Comparison of ENCODE assay signal across 27 mouse cellular contexts in genomic region chr9:106958452-106958851, GRCm38 (mm10).
DNase-seq lines count a peak whose midpoint lies in the region; ATAC-seq and TF ChIP-seq lines count a peak whose summit lies in the region.
"Had no signal": no experiment of that assay in that cellular context is flagged by ENCODE, and none has a peak within 500 bp of the region (broad histone marks: within the 10 kb centered on the region; RNA-seq: fewer than 3 reads in every experiment).

No protein-coding gene starts in this region.

- TF ChIP-seq CTCF in heart, adult 2 months (IDR thresholded peaks at IDR 0.05): no peak
- no peak for TF ChIP-seq CTCF in lung, embryonic 14.5 days (IDR thresholded peaks at IDR 0.05; ENCODE audit: low read depth)

- H3K4me3 ChIP-seq in heart, adult 2 months: no peak overlapping the region
- no peak overlapping the region for H3K4me3 ChIP-seq in heart, embryonic 11.5 days (ENCODE audit: low read depth, low read length)
- no peak overlapping the region for H3K4me3 ChIP-seq in lung, embryonic 14.5 days (ENCODE audit: low read depth, low read length)
- no peak overlapping the region for H3K4me3 ChIP-seq in hindbrain, embryonic 13.5 days
- H3K4me3 ChIP-seq: embryonic facial prominence, embryonic 10.5 days; embryonic facial prominence, embryonic 15.5 days; forebrain, embryonic 13.5 days; heart, embryonic 10.5 days; hindbrain, embryonic 15.5 days; lung, embryonic 15.5 days; megakaryocyte, embryonic 14.5 days; midbrain, embryonic 12.5 days; stomach, embryonic 15.5 days had no signal

- intact Hi-C loops in heart, adult 2 months (cut with DNase I): no loop called here

- H3K79me2 ChIP-seq in heart, adult 2 months (replicated peaks; ENCODE audit: control insufficient read depth, insufficient read depth, low read length): no peaks in the 10 kb centered on the region

- no peaks in the 10 kb centered on the region for H3K9me3 ChIP-seq in heart, embryonic 11.5 days (replicated peaks; ENCODE audit: control insufficient read depth, low read length)
- no peaks in the 10 kb centered on the region for H3K9me3 ChIP-seq in lung, embryonic 14.5 days (ENCODE audit: low read depth, low read length)
- H3K9me3 ChIP-seq in hindbrain, embryonic 13.5 days: no peaks in the 10 kb centered on the region
- H3K9me3 ChIP-seq: embryonic facial prominence, embryonic 10.5 days; embryonic facial prominence, embryonic 15.5 days; forebrain, embryonic 13.5 days; heart, embryonic 10.5 days; hindbrain, embryonic 15.5 days; lung, embryonic 15.5 days; megakaryocyte, embryonic 14.5 days; midbrain, embryonic 12.5 days; stomach, embryonic 15.5 days had no signal

- no peak for TF ChIP-seq POLR2A in heart, adult 2 months (IDR thresholded peaks at IDR 0.05; ENCODE audit: insufficient read depth, low read depth, low read length)

- no peak overlapping the region for H3K4me2 ChIP-seq in heart, embryonic 11.5 days
- H3K4me2 ChIP-seq in lung, embryonic 14.5 days: no peak overlapping the region
- H3K4me2 ChIP-seq in hindbrain, embryonic 13.5 days: no peak overlapping the region
- H3K4me2 ChIP-seq: embryonic facial prominence, embryonic 15.5 days; forebrain, embryonic 13.5 days; hindbrain, embryonic 15.5 days; lung, embryonic 15.5 days; midbrain, embryonic 12.5 days; stomach, embryonic 15.5 days had no signal

- WGBS in heart, adult 2 months: 64% methylated on average over 1 of the region's 1 CpGs
- 72% methylated on average over 1 of the region's 1 CpGs for WGBS in heart, embryonic 11.5 days (ENCODE audit: insufficient replicate concordance)
- WGBS in lung, embryonic 14.5 days: 49% methylated on average over 1 of the region's 1 CpGs
- WGBS in hindbrain, embryonic 13.5 days: 95% methylated on average over 1 of the region's 1 CpGs

- no peak for TF ChIP-seq EP300 in heart, adult 2 months (IDR thresholded peaks at IDR 0.05; ENCODE audit: insufficient read depth, low read depth, low read length)

- no peak for ATAC-seq in heart, embryonic 11.5 days (replicated peaks; ENCODE audit: insufficient number of reproducible peaks, low FRiP score, low TSS enrichment)
- ATAC-seq in lung, embryonic 14.5 days (ENCODE audit: insufficient read depth): no peak
- ATAC-seq in hindbrain, embryonic 13.5 days (ENCODE audit: low FRiP score): no peak
- ATAC-seq: forebrain, embryonic 13.5 days had no signal

- peak overlapping the region; percentile 15 for H3K27ac ChIP-seq in heart, adult 2 months
- no peak overlapping the region for H3K27ac ChIP-seq in heart, embryonic 11.5 days (ENCODE audit: low read depth, low read length)
- no peak overlapping the region for H3K27ac ChIP-seq in lung, embryonic 14.5 days (ENCODE audit: low read depth)
- no peak overlapping the region for H3K27ac ChIP-seq in hindbrain, embryonic 13.5 days
- H3K27ac ChIP-seq: embryonic facial prominence, embryonic 10.5 days; embryonic facial prominence, embryonic 15.5 days; forebrain, embryonic 13.5 days; heart, embryonic 10.5 days; hindbrain, embryonic 15.5 days; kidney, postnatal 0 days; liver, embryonic 14.5 days; lung, embryonic 15.5 days; midbrain, embryonic 12.5 days; stomach, embryonic 15.5 days had no signal

- DNase-seq in heart, adult 2 months: no peak
- peak; percentile 61 for DNase-seq in lung, embryonic 14.5 days
- DNase-seq in lung, postnatal 4 days: no peak
- DNase-seq in Muller cell, postnatal 12 days (ENCODE audit: inconsistent ontology term): peak; percentile 15
- DNase-seq in lung, postnatal 10 days: peak; percentile 3
- DNase-seq in urinary bladder, postnatal 25 days (ENCODE audit: low spot score): no peak
- DNase-seq: adrenal gland, postnatal 36 days; cerebellum, adult 2 months; cerebellum, postnatal 25 days; gastrocnemius, postnatal 25 days; kidney, adult 8-10 months; layer of hippocampus, postnatal 36 days; liver; right cerebral cortex, postnatal 25 days had no signal

- H3K4me1 ChIP-seq in heart, adult 2 months (ENCODE audit: control insufficient read depth, insufficient read depth, low read length): no peaks in the 10 kb centered on the region
- no peaks in the 10 kb centered on the region for H3K4me1 ChIP-seq in heart, embryonic 11.5 days (ENCODE audit: control insufficient read depth, insufficient read depth, low read length)
- no peaks in the 10 kb centered on the region for H3K4me1 ChIP-seq in lung, embryonic 14.5 days (ENCODE audit: insufficient read depth)
- no peaks in the 10 kb centered on the region for H3K4me1 ChIP-seq in hindbrain, embryonic 13.5 days (replicated peaks)
- H3K4me1 ChIP-seq: embryonic facial prominence, embryonic 10.5 days; embryonic facial prominence, embryonic 15.5 days; forebrain, embryonic 13.5 days; heart, embryonic 10.5 days; hindbrain, embryonic 15.5 days; lung, embryonic 15.5 days; megakaryocyte, embryonic 14.5 days; midbrain, embryonic 12.5 days; stomach, embryonic 15.5 days had no signal

- no peaks in the 10 kb centered on the region for H3K36me3 ChIP-seq in heart, adult 2 months (ENCODE audit: control insufficient read depth, insufficient read depth, low read length)
- no peaks in the 10 kb centered on the region for H3K36me3 ChIP-seq in heart, embryonic 11.5 days (ENCODE audit: control insufficient read depth, insufficient read depth, low read length)
- no peaks in the 10 kb centered on the region for H3K36me3 ChIP-seq in lung, embryonic 14.5 days (ENCODE audit: insufficient read depth)
- peaks cover 38% of the 10 kb centered on the region for H3K36me3 ChIP-seq in hindbrain, embryonic 13.5 days
- H3K36me3 ChIP-seq: embryonic facial prominence, embryonic 10.5 days; embryonic facial prominence, embryonic 15.5 days; heart, embryonic 10.5 days; lung, embryonic 15.5 days; midbrain, embryonic 12.5 days; stomach, embryonic 15.5 days had no signal

- no peak overlapping the region for H3K9ac ChIP-seq in heart, adult 2 months (ENCODE audit: low read depth, low read length)
- no peak overlapping the region for H3K9ac ChIP-seq in heart, embryonic 11.5 days (ENCODE audit: low read depth, low read length)
- no peak overlapping the region for H3K9ac ChIP-seq in lung, embryonic 14.5 days
- no peak overlapping the region for H3K9ac ChIP-seq in hindbrain, embryonic 13.5 days
- H3K9ac ChIP-seq: embryonic facial prominence, embryonic 15.5 days; forebrain, embryonic 13.5 days; hindbrain, embryonic 15.5 days; liver, embryonic 14.5 days; lung, embryonic 15.5 days; midbrain, embryonic 12.5 days; stomach, embryonic 15.5 days had no signal

- no peaks in the 10 kb centered on the region for H3K27me3 ChIP-seq in heart, adult 2 months (ENCODE audit: control insufficient read depth, insufficient read depth, low read length)
- H3K27me3 ChIP-seq in heart, embryonic 11.5 days (ENCODE audit: control insufficient read depth, insufficient read depth, low read length): no peaks in the 10 kb centered on the region
- no peaks in the 10 kb centered on the region for H3K27me3 ChIP-seq in lung, embryonic 14.5 days (ENCODE audit: insufficient read depth, low read length)
- H3K27me3 ChIP-seq in hindbrain, embryonic 13.5 days: no peaks in the 10 kb centered on the region
- H3K27me3 ChIP-seq: embryonic facial prominence, embryonic 15.5 days; forebrain, embryonic 13.5 days; hindbrain, embryonic 15.5 days; lung, embryonic 15.5 days; midbrain, embryonic 12.5 days; stomach, embryonic 15.5 days had no signal

Comparison
In these comparisons a context has a peak if more than half of its experiments do, and no peak if none do; other contexts are left out.
1. DNase-seq: peak in lung, embryonic 14.5 days (single experiment), Muller cell, postnatal 12 days (single experiment) and lung, postnatal 10 days (single experiment); none in heart, adult 2 months (0 of 2), lung, postnatal 4 days (0 of 2) and urinary bladder, postnatal 25 days (single experiment).